Mouse (Mus musculus) kidney, postnatal 0 days (tissue): ENCODE measurements around the gene Gm12216. TPM values are rescaled to one million over a fixed set of nuclear protein-coding genes. Genes with fewer than 3 reads are reported as not detected.

Experiments used
- ATAC-seq: fragments of 200-750 bp; cut with Nextera tagmentation; replicated peaks from 2 replicates; pipeline ENCODE4 v1.8.0; 2017; ENCODE audit warnings: low read depth, moderate number of reproducible peaks, moderate TSS enrichment, moderate library complexity; ENCODE audit not compliant: low FRiP score
- DNase-seq: peaks from one replicate; pipeline ENCODE4 v3.0.0-alpha.2; 2016; ENCODE audit warnings: low spot score
- H3K27ac ChIP-seq: fragments of 300-500 bp; sonication (generic); 2 replicates; pipeline ENCODE4 v1.5.1; 2014; ENCODE audit warnings: mild to moderate bottlenecking
- H3K27me3 ChIP-seq: fragments of 300-500 bp; sonication (generic); 2 replicates; pipeline ENCODE4 v1.6.1; 2014; ENCODE audit warnings: low read length, mixed read lengths; ENCODE audit not compliant: insufficient read depth
- H3K36me3 ChIP-seq: fragments of 300-500 bp; sonication (generic); 2 replicates; pipeline ENCODE4 v1.6.1; 2014; ENCODE audit warnings: low read length, mixed read lengths; ENCODE audit not compliant: insufficient read depth
- H3K4me1 ChIP-seq: fragments of 300-500 bp; sonication (generic); replicated peaks from 2 replicates; pipeline ENCODE4 v1.6.1; 2014; ENCODE audit warnings: antibody characterized with exemption, low read length, mixed read lengths; ENCODE audit not compliant: insufficient read depth
- H3K4me2 ChIP-seq: fragments of 300-500 bp; sonication (generic); 2 replicates; pipeline ENCODE4 v1.6.1; 2014; ENCODE audit warnings: mild to moderate bottlenecking, low read length, moderate library complexity, mixed read lengths
- H3K4me3 ChIP-seq: fragments of 300-500 bp; sonication (generic); replicated peaks from 2 replicates; pipeline ENCODE4 v1.5.1; 2014; ENCODE audit warnings: low read depth, low read length
- H3K9ac ChIP-seq: fragments of 300-500 bp; sonication (generic); 2 replicates; pipeline ENCODE4 v1.6.1; 2014; ENCODE audit warnings: low read depth, low read length
- H3K9me3 ChIP-seq: fragments of 300-500 bp; sonication (generic); replicated peaks from 2 replicates; pipeline ENCODE4 v1.6.1; 2016; ENCODE audit warnings: low read length, inconsistent platforms, mixed read lengths
- CTCF ChIP-seq: IDR thresholded peaks from 2 replicates; pipeline ENCODE4 v1.5.1; 2016; ENCODE audit warnings: antibody characterized with exemption, low read depth, mild to moderate bottlenecking, moderate library complexity
- WGBS: fragments of 180-500 bp; shearing (Covaris S2); extraction: QIAGEN DNeasy Blood & Tissue Kit; methylation state at CpG from one replicate; pipeline ENCODE4 v1.1.7; 2014; 5-methylcytosine and 5-hydroxymethylcytosine counted together
- polyA plus RNA-seq: library from polyadenylated mRNA; unstranded; fragments of >200 nt; fragmentation: Nextera tagmentation; extraction: Ambion mirVana; gene quantifications from 2 replicates; pipeline ENCODE4 v1.2.1, GENCODE M21; 2015

The Gm12216 gene
- polyA plus RNA-seq, 1 experiment from 2014 or later: 2.3 TPM

- Histone ChIP-seq H3K9ac (no peak overlapping the region), H3K27me3 (no peaks in the 10 kb centered on the region)
- no peak for TF ChIP-seq CTCF
Measured at GRCm38 (mm10) chr11:53816841-53817375, 42.1 kb downstream of the Gm12216 start.

GRCm38 (mm10) chr11:53814810-53815209 lies 44.2 kb downstream of the Gm12216 start:
- no peak overlapping the region for H3K9ac ChIP-seq
- DNase-seq: no peak
- ATAC-seq: no peak
- 58% methylated on average over 3 of the region's 3 CpGs for WGBS
- no peak for TF ChIP-seq CTCF
- no peak overlapping the region for H3K4me2 ChIP-seq
- no peaks in the 10 kb centered on the region for H3K27me3 ChIP-seq
- H3K4me1 ChIP-seq: no peaks in the 10 kb centered on the region
- H3K4me3 ChIP-seq: no peak overlapping the region
- no peak overlapping the region for H3K27ac ChIP-seq
- no peaks in the 10 kb centered on the region for H3K36me3 ChIP-seq
- H3K9me3 ChIP-seq: no peaks in the 10 kb centered on the region

More at GRCm38 (mm10) chr11:53816841-53817375, 42.1 kb downstream of the Gm12216 start:
- Histone ChIP-seq H3K4me1 (no peaks in the 10 kb centered on the region), H3K27ac (no peak overlapping the region), H3K4me2 (no peak overlapping the region), H3K4me3 (no peak overlapping the region), H3K36me3 (no peaks in the 10 kb centered on the region), H3K9me3 (no peaks in the 10 kb centered on the region)
- DNase-seq (no peak), ATAC-seq (no peak)
- WGBS: 92% methylated on average over 5 of the region's 5 CpGs

GRCm38 (mm10) chr11:53813001-53813868 lies 45.8 kb downstream of the Gm12216 start:
- no peaks in the 10 kb centered on the region for H3K27me3 ChIP-seq
- WGBS: 68% methylated on average over 16 of the region's 16 CpGs
- TF ChIP-seq CTCF: no peak
- no peak overlapping the region for H3K4me3 ChIP-seq
- ATAC-seq (no peak), DNase-seq (no peak)
- no peaks in the 10 kb centered on the region for H3K36me3 ChIP-seq
- H3K27ac ChIP-seq: no peak overlapping the region
- no peaks in the 10 kb centered on the region for H3K4me1 ChIP-seq
- no peak overlapping the region for H3K9ac ChIP-seq
- no peaks in the 10 kb centered on the region for H3K9me3 ChIP-seq
- H3K4me2 ChIP-seq: no peak overlapping the region

GRCm38 (mm10) chr11:53811312-53811711 lies 47.7 kb downstream of the Gm12216 start:
- Histone ChIP-seq H3K9ac (no peak overlapping the region), H3K27me3 (no peaks in the 10 kb centered on the region), H3K9me3 (no peaks in the 10 kb centered on the region), H3K4me3 (no peak overlapping the region), H3K27ac (no peak overlapping the region), H3K4me1 (no peaks in the 10 kb centered on the region), H3K36me3 (no peaks in the 10 kb centered on the region), H3K4me2 (no peak overlapping the region)
- no peak for DNase-seq
- no peak for TF ChIP-seq CTCF
- 68% methylated on average over 3 of the region's 3 CpGs for WGBS
- ATAC-seq: no peak

GRCm38 (mm10) chr11:53810749-53811148 lies 48.3 kb downstream of the Gm12216 start:
- Histone ChIP-seq H3K9me3 (no peaks in the 10 kb centered on the region), H3K27ac (no peak overlapping the region), H3K4me1 (no peaks in the 10 kb centered on the region), H3K9ac (no peak overlapping the region), H3K4me2 (no peak overlapping the region), H3K27me3 (no peaks in the 10 kb centered on the region), H3K36me3 (no peaks in the 10 kb centered on the region), H3K4me3 (no peak overlapping the region)
- TF ChIP-seq CTCF: no peak
- 54% methylated on average over 2 of the region's 2 CpGs for WGBS
- DNase-seq (no peak), ATAC-seq (no peak)

GRCm38 (mm10) chr11:53810156-53810555 lies 48.9 kb downstream of the Gm12216 start:
- 70% methylated on average over 5 of the region's 5 CpGs for WGBS
- TF ChIP-seq CTCF: no peak
- H3K4me1 ChIP-seq: no peaks in the 10 kb centered on the region
- no peaks in the 10 kb centered on the region for H3K36me3 ChIP-seq
- H3K4me3 ChIP-seq: no peak overlapping the region
- no peaks in the 10 kb centered on the region for H3K27me3 ChIP-seq
- H3K9me3 ChIP-seq: no peaks in the 10 kb centered on the region
- no peak overlapping the region for H3K4me2 ChIP-seq
- DNase-seq: no peak
- H3K27ac ChIP-seq: no peak overlapping the region
- no peak overlapping the region for H3K9ac ChIP-seq
- ATAC-seq: no peak
